Mouse (Mus musculus): ENCODE measurements around the gene Grpel1.

Grpel1 gene

DNA sequence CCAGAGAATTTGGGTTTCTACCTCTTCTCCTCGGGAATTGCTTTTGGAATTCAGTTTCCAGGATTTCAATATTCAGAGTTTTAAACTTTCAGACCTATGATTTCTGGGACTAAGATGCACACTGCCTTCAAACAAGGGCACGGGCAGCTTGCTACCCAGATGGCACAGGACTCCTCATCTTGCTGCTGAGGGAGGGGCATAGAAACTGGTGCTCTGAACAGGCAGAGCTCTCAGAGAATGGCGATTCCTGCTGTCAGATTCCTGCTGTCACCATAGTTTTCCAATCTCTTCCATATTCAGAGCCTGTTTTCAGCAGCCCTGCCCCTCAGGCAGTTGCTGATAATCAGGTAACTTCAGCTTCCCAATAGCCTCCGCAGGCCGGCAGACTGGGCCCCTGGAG, 50.8 kb downstream of the Grpel1 start:
- no peak for DNase-seq

DNA sequence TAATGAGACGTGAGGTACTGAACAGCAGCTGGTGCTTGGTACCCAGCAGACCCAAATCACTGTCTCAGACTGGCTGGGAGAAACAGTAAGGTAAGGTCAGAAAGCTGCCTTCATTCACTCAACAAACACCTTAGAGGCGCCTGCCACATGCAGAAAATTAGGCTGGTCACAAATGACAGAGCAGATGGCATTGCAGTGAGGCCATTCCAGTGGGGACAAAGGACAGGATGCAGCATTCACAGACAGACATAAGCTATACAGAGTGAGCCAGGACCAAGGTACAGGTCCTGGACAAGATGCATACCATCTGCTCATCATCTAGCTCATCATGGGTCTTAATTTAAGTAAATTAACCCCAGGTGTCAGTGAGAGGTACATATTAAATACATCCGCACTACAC, 52.8 kb downstream of the Grpel1 start:
- DNase-seq = no peak

DNA sequence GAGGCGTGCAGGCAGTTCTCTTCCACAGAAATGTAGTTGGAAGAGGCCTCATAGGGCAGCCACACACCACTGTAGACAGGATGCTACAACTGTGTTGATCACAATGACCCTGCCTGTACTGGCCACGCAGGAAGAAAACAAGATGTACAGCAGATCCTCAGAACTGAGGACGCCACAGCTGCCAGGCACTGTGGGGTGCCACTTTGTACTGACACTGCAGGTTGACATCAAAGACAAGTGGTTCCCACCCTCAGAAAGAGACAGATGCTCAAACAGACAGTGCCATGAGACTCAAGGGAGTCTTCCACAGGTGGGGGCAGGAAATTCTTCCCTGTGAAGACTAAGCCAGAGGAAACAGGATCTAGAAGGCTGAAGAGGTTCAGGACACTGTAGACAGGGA, 55.0 kb downstream of the Grpel1 start:
- no peak for DNase-seq

GRCm38 (mm10) chr5:36522782-36523181, 58.0 kb downstream of the Grpel1 start:
- DNase-seq = peak; percentile 65 to 81

DNA sequence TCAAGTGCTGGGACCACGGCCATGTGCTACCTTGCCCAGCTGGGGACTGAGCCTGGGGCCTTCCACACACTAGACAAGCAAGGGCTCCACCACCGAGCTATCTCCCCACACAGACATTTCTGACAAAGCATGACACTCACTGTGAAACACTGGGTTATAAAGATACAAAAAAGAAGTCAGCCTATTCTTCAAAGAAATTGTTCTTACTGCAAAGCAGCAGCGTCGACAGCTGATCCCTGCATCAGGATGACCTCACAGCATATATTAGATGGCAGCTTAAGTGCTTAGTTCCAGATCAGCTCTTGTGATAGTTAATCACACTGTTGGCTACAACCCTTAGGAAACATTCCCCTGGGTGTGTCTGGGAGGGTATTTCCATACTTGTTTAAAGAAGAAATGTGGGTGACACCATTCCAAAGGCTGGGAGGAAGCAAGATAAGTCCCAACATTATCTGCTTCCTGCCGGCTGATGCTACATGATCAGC, 58.5 kb downstream of the Grpel1 start:
- no peak for DNase-seq
